Mouse (Mus musculus) lung, embryonic 14.5 days (tissue): Measurements from ENCODE around the gene Olfml3. TPM values are rescaled to one million over a fixed set of nuclear protein-coding genes. Genes with fewer than 3 reads are reported as not detected.
A peak's percentile ranks its signal among the peaks of the same experiment; 100 is the strongest.

ENCODE experiments used
- ATAC-seq: fragments of 200-750 bp; cut with Nextera tagmentation; 2 replicates; pipeline ENCODE4 v1.8.0; 2017; ENCODE audit warnings: mild to moderate bottlenecking, moderate TSS enrichment, moderate library complexity; ENCODE audit not compliant: insufficient read depth
- DNase-seq: peaks from one replicate; pipeline ENCODE4 v3.0.0-alpha.2; 2015
- H3K27ac ChIP-seq: fragments of 300-500 bp; sonication (generic); 2 replicates; pipeline ENCODE4 v1.5.1; 2014; ENCODE audit warnings: low read depth, mild to moderate bottlenecking, moderate library complexity
- H3K27me3 ChIP-seq: fragments of 300-500 bp; sonication (generic); 2 replicates; pipeline ENCODE4 v1.6.1; 2014; ENCODE audit warnings: low read length, control low read depth; ENCODE audit not compliant: insufficient read depth
- H3K36me3 ChIP-seq: fragments of 300-500 bp; sonication (generic); 2 replicates; pipeline ENCODE4 v1.6.1; 2014; ENCODE audit warnings: control low read depth; ENCODE audit not compliant: insufficient read depth
- H3K4me1 ChIP-seq: fragments of 300-500 bp; sonication (generic); 2 replicates; pipeline ENCODE4 v1.6.1; 2014; ENCODE audit warnings: antibody characterized with exemption, control low read depth; ENCODE audit not compliant: insufficient read depth
- H3K4me2 ChIP-seq: fragments of 300-500 bp; sonication (generic); 2 replicates; pipeline ENCODE4 v1.6.1; 2014; ENCODE audit warnings: mild to moderate bottlenecking
- H3K4me3 ChIP-seq: fragments of 300-500 bp; sonication (generic); 2 replicates; pipeline ENCODE4 v1.5.1; 2014; ENCODE audit warnings: low read depth, low read length
- H3K9ac ChIP-seq: fragments of 300-500 bp; sonication (generic); 2 replicates; pipeline ENCODE4 v1.6.1; 2014
- H3K9me3 ChIP-seq: fragments of 300-500 bp; sonication (generic); 2 replicates; pipeline ENCODE4 v1.6.1; 2016; ENCODE audit warnings: low read depth, low read length, control low read depth
- CTCF ChIP-seq: IDR thresholded peaks from 2 replicates; pipeline ENCODE4 v1.5.1; 2016; ENCODE audit warnings: antibody characterized with exemption, low read depth
- WGBS: fragments of 180-500 bp; shearing (Covaris S2); extraction: QIAGEN DNeasy Blood & Tissue Kit; methylation state at CpG from one replicate; pipeline ENCODE4 v1.1.7; 2014; 5-methylcytosine and 5-hydroxymethylcytosine counted together
- polyA plus RNA-seq: library from polyadenylated mRNA; unstranded; fragments of >200 nt; fragmentation: Nextera tagmentation; extraction: Ambion mirVana; gene quantifications from 2 replicates; pipeline ENCODE4 v1.2.1, GENCODE M21; 2014

The Olfml3 gene
- 79.0 and 82.5 TPM in 2 replicates for polyA plus RNA-seq

DNA sequence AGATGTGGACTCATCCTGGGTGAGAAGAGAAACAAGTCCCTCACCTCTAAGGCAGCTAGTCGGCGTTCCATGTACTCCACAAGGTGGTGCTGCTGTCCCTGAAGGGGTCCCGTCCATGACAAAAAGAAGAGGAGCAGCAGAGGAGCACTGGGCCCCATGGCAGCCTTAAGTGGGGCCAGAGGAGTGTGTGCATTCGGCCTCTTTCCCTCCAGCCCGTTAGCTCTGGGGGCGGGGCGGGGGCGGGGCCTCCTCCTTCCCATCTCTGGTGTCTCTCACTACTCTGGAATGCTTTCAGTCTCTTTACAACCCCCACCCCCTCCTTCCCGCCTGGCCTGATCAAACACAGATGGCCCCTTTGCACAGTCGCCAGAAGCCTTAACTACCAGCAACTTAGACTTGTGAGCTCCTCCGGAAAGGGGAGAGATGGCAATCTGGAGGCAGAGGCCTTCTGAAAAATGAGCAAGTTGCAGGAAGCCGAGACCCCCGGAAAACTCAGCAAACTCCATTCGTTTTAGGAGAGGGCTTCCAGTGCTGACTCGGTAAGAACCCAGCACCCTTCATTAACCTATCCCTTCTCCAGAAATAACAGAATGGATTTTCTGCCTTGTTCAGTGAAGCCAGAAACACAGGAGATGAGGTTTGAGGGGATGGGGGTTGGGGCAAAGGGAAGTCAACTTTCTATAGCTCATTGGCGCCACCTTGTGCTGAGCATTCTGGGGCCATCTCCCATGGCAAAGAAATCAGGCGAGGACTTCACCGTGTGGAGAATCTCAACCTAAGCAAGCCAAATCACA is at the start of gene Olfml3:
Olfml3 (minus strand) TSS at position 224 of the 794 bp plus-strand sequence.
- TF ChIP-seq CTCF, result peak; percentile 90
- H3K9me3 ChIP-seq, result no peaks in the 10 kb centered on the region
- H3K4me3 ChIP-seq, result peak within 1 kb of the TSS; percentile 35
- ATAC-seq (peak; percentile 86), DNase-seq (peak; percentile 97)
- H3K27me3 ChIP-seq, result no peaks in the 10 kb centered on the region
- H3K27ac ChIP-seq, result peak within 1 kb of the TSS; percentile 97
- peak within 1 kb of the TSS; percentile 69 for H3K4me2 ChIP-seq
- H3K9ac ChIP-seq, result peak within 1 kb of the TSS; percentile 53
- WGBS, result under 1% methylated on average over 18 of the region's 18 CpGs
- peaks cover 32% of the 10 kb centered on the region for H3K4me1 ChIP-seq
- H3K36me3 ChIP-seq, result 0 out of 2 replicates have a peak, but pooled peaks cover 9% of the 10 kb centered on the region

DNA sequence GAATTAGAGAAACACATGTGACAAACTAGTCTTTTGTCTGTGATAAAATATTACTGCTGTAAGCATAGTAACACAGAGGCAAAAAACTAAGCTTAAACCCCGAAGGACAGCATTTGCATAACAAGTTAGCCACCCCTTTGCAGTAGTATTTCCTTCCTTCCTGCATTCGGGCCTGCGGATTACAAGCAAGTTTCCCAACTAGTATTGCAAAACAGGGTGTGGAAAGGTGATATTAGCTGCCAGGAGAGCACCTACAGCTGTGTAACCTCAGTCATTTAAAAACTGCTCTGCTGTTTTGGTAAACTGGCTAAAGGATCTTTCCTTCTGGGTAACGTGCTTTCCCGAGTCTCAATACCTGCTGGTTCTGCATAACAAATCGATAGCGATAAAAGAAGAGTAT is 49.4 kb upstream of the Olfml3 start:
- no peaks in the 10 kb centered on the region for H3K36me3 ChIP-seq
- 0 out of 2 replicates have a peak overlapping the region, but pooled peaks have one; percentile 4 for H3K27ac ChIP-seq
- 72% methylated on average over 7 of the region's 7 CpGs for WGBS
- no peak overlapping the region for H3K4me3 ChIP-seq
- H3K4me2 ChIP-seq, result 0 out of 2 replicates have a peak overlapping the region, but pooled peaks have one; percentile 21
- TF ChIP-seq CTCF, result no peak
- no peaks in the 10 kb centered on the region for H3K9me3 ChIP-seq
- peaks cover 5% of the 10 kb centered on the region; the same call in 1 of the 2 replicates for H3K4me1 ChIP-seq
- DNase-seq (no peak), ATAC-seq (no peak)
- H3K27me3 ChIP-seq, result no peaks in the 10 kb centered on the region
- H3K9ac ChIP-seq, result no peak overlapping the region

DNA sequence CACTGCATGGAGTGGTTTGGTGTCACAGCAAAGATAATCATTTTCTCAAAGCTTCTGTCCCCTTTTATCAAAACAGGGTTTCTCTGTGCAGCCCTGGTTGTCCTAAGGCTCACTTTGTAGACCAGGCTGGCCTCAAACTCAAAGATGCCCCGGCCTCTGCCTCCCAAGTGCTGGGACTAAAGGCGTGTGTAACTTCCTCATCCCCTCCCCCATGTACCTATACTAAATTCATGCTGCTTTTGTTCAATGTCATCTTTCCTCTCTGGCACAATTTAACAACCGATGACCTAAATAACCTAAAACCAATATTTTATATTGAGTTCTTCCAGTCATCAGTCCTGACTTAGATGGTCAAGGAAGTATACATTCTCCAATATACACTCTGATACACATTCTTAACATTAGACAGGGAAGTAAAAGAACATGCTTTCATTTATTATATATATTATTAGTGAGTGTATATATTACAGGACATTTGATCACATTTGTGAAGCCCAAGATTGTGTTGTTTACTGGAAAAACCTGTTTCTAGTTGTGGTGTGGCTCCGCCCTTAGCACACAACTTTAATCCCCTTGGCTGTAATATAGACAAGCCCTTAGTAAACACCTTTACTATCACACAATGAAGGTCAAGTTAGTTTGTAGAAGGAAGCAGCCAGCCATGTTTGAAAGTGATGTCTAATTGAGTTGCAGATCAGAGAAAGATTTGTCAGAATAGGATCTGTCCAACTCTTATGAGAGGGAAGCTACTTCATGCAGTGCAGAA is 45.2 kb upstream of the Olfml3 start:
- Histone ChIP-seq H3K4me2 (no peak overlapping the region), H3K9me3 (no peaks in the 10 kb centered on the region), H3K27me3 (no peaks in the 10 kb centered on the region), H3K4me1 (no peaks in the 10 kb centered on the region), H3K27ac (no peak overlapping the region), H3K4me3 (no peak overlapping the region), H3K36me3 (0 out of 2 replicates have a peak, but pooled peaks cover 3% of the 10 kb centered on the region), H3K9ac (no peak overlapping the region)
- WGBS, result 76% methylated on average over 4 of the region's 4 CpGs
- ATAC-seq (no peak), DNase-seq (no peak)
- TF ChIP-seq CTCF, result no peak

DNA sequence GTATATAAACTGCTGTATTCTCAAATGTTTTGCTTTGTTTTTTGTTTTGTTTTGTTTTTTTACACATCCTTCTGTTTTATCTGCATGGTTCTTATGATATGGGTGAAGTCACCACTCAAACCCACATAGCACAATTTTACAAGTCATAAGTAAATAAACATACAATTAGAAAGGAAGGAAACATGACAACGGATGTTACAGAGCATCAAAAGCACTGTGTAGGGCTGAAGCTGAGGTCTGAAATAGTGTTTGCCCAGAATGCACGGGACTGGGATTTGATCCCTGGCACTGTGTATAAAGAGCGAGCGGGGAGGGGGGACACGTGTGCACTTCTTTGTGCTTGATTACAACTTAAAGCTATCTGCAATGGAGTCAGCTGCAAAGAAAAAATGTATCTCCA is 43.0 kb upstream of the Olfml3 start:
- TF ChIP-seq CTCF, result no peak
- Histone ChIP-seq H3K4me2 (no peak overlapping the region), H3K27me3 (no peaks in the 10 kb centered on the region), H3K4me3 (no peak overlapping the region), H3K27ac (no peak overlapping the region), H3K9me3 (no peaks in the 10 kb centered on the region), H3K9ac (no peak overlapping the region), H3K4me1 (no peaks in the 10 kb centered on the region), H3K36me3 (peaks cover 21% of the 10 kb centered on the region)
- WGBS, result 68% methylated on average over 5 of the region's 5 CpGs
- ATAC-seq, result no peak
- DNase-seq, result no peak

DNA sequence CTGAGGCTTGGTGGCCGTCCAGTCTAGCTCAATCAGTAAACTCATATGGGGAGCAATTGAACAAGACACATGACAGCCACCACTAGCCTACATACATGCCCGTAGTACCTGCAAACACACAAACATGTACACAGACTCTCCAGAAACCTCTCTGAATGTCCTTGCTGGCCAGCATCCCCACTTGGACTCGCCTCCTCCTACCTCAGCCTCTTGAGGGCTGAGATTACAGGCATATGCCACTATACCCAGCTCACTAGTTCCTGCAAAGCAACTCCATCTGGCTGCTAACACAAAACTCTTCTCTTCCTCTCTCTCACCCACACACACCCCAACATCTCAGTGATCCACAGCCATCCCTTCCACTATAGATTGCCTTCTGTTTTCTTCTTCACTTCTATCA is 42.5 kb upstream of the Olfml3 start:
- DNase-seq (no peak), ATAC-seq (no peak)
- no peak overlapping the region for H3K4me2 ChIP-seq
- H3K36me3 ChIP-seq, result peaks cover 22% of the 10 kb centered on the region
- H3K27ac ChIP-seq, result no peak overlapping the region
- 90% methylated on average over 3 of the region's 3 CpGs for WGBS
- H3K4me1 ChIP-seq, result no peaks in the 10 kb centered on the region
- H3K4me3 ChIP-seq, result no peak overlapping the region
- H3K9me3 ChIP-seq, result no peaks in the 10 kb centered on the region
- H3K9ac ChIP-seq, result no peak overlapping the region
- no peak for TF ChIP-seq CTCF
- no peaks in the 10 kb centered on the region for H3K27me3 ChIP-seq

DNA sequence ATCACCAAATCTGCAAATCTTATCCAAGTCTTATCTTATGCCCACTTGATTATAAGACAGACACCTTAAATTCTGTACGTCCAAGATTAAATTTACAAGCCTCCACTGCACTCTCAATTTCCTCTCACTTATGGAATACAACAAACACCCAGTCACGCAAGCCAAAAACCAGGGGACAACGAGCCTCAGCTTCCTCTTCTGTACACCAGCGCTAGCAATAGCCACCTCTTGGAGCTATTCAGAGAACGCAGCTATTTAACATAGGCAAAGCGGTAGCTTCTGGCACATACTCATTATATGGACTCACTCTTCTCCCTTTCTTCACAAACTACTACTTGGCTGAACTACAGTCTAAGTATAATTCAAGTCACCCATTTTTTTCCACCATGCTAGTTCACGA is 41.4 kb upstream of the Olfml3 start:
- H3K4me1 ChIP-seq, result no peaks in the 10 kb centered on the region
- no peak overlapping the region for H3K4me2 ChIP-seq
- ATAC-seq (no peak), DNase-seq (no peak)
- peaks cover 22% of the 10 kb centered on the region for H3K36me3 ChIP-seq
- no peak for TF ChIP-seq CTCF
- H3K9me3 ChIP-seq, result no peaks in the 10 kb centered on the region
- H3K4me3 ChIP-seq, result no peak overlapping the region
- WGBS, result 82% methylated on average over 7 of the region's 7 CpGs
- no peaks in the 10 kb centered on the region for H3K27me3 ChIP-seq
- no peak overlapping the region for H3K9ac ChIP-seq
- H3K27ac ChIP-seq, result no peak overlapping the region

DNA sequence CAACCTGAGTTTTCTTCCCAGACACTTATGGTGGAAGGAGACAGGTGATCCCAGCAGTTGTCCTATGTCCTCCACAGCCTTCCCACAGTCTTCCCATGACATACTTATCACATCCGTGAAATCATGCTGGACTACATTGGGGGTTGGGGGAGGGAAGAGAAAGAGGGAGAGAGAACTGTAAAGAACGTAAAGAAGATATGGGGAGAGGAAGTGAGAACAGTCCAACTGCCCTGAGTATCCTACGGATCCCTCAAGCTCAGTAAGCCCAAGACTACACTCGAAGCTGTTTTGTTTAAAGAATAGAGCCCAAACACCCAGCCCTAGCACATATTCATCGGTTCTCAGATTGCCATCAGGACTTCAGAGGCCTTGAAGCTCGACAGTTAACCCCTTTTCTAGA is 40.9 kb upstream of the Olfml3 start:
- Histone ChIP-seq H3K9ac (no peak overlapping the region), H3K27ac (no peak overlapping the region), H3K36me3 (peaks cover 27% of the 10 kb centered on the region), H3K4me2 (no peak overlapping the region), H3K4me1 (no peaks in the 10 kb centered on the region), H3K4me3 (no peak overlapping the region), H3K9me3 (no peaks in the 10 kb centered on the region), H3K27me3 (no peaks in the 10 kb centered on the region)
- ATAC-seq, result no peak
- TF ChIP-seq CTCF, result no peak
- no peak for DNase-seq
- WGBS, result 68% methylated on average over 6 of the region's 6 CpGs
